Mouse (Mus musculus) lung, embryonic 16.5 days (tissue): ENCODE data around the gene Cpn1. TPM values are rescaled to one million over a fixed set of nuclear protein-coding genes. Genes with fewer than 3 reads are reported as not detected.

Experiments
- ATAC-seq: fragments of 200-750 bp; cut with Nextera tagmentation; 2 replicates; pipeline ENCODE4 v1.8.0; 2017; ENCODE audit warnings: low read depth, mild to moderate bottlenecking, moderate library complexity
- H3K27ac ChIP-seq: fragments of 300-500 bp; sonication (generic); 2 replicates; pipeline ENCODE4 v1.5.1; 2014; ENCODE audit warnings: mild to moderate bottlenecking, control low read depth, low read length
- H3K27me3 ChIP-seq: fragments of 300-500 bp; sonication (generic); 2 replicates; pipeline ENCODE4 v1.6.1; 2014; ENCODE audit warnings: low read depth, low read length, mixed read lengths; ENCODE audit not compliant: control insufficient read depth, insufficient read depth
- H3K36me3 ChIP-seq: fragments of 300-500 bp; sonication (generic); 2 replicates; pipeline ENCODE4 v1.6.1; 2014; ENCODE audit warnings: low read length; ENCODE audit not compliant: control insufficient read depth, insufficient read depth
- H3K4me1 ChIP-seq: fragments of 300-500 bp; sonication (generic); replicated peaks from 2 replicates; pipeline ENCODE4 v1.6.1; 2014; ENCODE audit warnings: low read length, mixed read lengths; ENCODE audit not compliant: control insufficient read depth, insufficient read depth
- H3K4me2 ChIP-seq: fragments of 300-500 bp; sonication (generic); 2 replicates; pipeline ENCODE4 v1.6.1; 2014; ENCODE audit warnings: low read depth, low read length, control low read depth
- H3K4me3 ChIP-seq: fragments of 300-500 bp; sonication (generic); 2 replicates; pipeline ENCODE4 v1.5.1; 2014; ENCODE audit warnings: mild to moderate bottlenecking, low read length, control low read depth
- H3K9ac ChIP-seq: fragments of 300-500 bp; sonication (generic); 2 replicates; pipeline ENCODE4 v1.6.1; 2014; ENCODE audit warnings: low read length, control low read depth
- H3K9me3 ChIP-seq: fragments of 300-500 bp; sonication (generic); 2 replicates; pipeline ENCODE4 v1.6.1; 2016; ENCODE audit warnings: low read length; ENCODE audit not compliant: control insufficient read depth
- WGBS: fragments of 180-500 bp; shearing (Covaris S2); extraction: QIAGEN DNeasy Blood & Tissue Kit; methylation state at CpG from one replicate; pipeline ENCODE4 v1.1.7; 2014; 5-methylcytosine and 5-hydroxymethylcytosine counted together
- polyA plus RNA-seq: library from polyadenylated mRNA; unstranded; fragments of >200 nt; fragmentation: Nextera tagmentation; extraction: Ambion mirVana; gene quantifications from 2 replicates; pipeline ENCODE4 v1.2.1, GENCODE M21; 2015

Cpn1 gene
- polyA plus RNA-seq, 1 experiment from 2014 or later, result 4.9 TPM

GRCm38 (mm10) chr19:44019739-44020138 is 33.4 kb upstream of the Cpn1 start:
- H3K9ac ChIP-seq, result no peak overlapping the region
- ATAC-seq, result no peak
- no peaks in the 10 kb centered on the region for H3K36me3 ChIP-seq
- H3K9me3 ChIP-seq, result no peaks in the 10 kb centered on the region
- no peak overlapping the region for H3K4me3 ChIP-seq
- H3K4me2 ChIP-seq, result no peak overlapping the region
- WGBS, result 55% methylated on average over 7 of the region's 7 CpGs
- H3K27ac ChIP-seq, result no peak overlapping the region
- no peaks in the 10 kb centered on the region for H3K27me3 ChIP-seq
- H3K4me1 ChIP-seq, result no peaks in the 10 kb centered on the region; the same call in 1 of the 2 replicates

DNA sequence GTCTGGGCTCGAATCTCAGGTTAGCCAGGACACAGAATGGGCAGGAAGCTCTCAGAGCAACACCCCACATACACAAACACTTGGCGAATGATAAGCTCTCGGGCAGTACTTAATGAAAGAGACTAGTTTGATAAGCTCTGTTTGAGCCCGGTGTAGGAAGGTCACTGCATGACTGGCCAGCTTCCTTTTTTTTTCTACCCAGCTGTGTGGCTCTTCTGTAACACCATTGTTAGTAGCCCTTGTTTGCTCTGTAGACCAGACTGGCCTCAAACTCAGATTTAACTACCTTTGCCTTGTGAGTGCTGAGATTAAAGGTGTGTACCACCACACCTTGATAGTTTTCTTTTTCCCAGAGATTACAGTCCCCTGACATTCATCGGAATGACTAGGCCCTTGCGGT is 27.5 kb upstream of the Cpn1 start:
- Histone ChIP-seq H3K4me3 (no peak overlapping the region), H3K9me3 (no peaks in the 10 kb centered on the region), H3K9ac (no peak overlapping the region), H3K27me3 (no peaks in the 10 kb centered on the region), H3K4me1 (peaks cover 3% of the 10 kb centered on the region), H3K4me2 (no peak overlapping the region), H3K27ac (no peak overlapping the region), H3K36me3 (no peaks in the 10 kb centered on the region)
- ATAC-seq, result no peak
- 39% methylated on average over 6 of the region's 6 CpGs for WGBS

DNA sequence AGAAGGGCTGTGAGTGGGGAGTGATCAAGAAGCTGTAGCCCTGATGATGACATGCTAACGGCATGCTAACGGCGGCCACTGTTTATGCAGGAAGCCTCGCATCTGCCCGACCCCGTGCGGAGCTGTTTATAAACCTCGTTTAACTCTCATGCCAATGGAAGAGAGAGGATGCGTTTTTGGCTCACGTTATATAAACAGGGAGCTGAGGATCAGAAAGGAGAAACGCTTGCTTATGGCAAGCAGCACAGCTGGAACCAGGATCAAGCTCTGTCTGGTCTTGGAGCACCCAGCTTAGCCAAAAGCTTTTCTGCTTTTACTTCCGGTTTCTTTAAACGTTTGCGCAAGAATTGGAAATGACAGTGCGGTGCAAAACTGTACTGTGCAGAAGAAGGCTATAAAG is 22.4 kb upstream of the Cpn1 start:
- H3K9me3 ChIP-seq, result no peaks in the 10 kb centered on the region
- H3K27ac ChIP-seq, result peak overlapping the region; percentile 73; the same call in 1 of the 2 replicates
- 33% methylated on average over 15 of the region's 15 CpGs for WGBS

DNA sequence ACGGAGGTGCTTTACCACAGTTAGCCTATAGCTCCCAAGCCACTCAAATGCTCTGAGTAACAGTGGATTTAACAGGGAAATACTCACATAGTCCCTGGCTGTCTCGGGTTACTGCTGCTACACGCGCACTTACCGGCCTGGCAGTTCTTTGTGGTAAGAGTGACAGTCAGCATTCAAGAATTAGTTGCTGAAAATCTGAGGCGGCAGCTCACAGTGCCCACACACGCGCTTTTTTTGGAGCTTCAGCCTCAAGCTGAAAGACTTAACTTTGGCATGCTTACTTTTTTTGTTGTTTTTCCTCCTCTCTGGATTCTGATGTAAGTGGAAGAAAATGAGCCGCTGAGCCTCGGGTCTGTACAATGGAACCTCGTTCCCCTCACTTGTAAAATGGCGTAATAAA is 20.8 kb upstream of the Cpn1 start:
- H3K27ac ChIP-seq, result peak overlapping the region; percentile 13; the same call in 1 of the 2 replicates
- no peak overlapping the region for H3K4me3 ChIP-seq

More for the DNA sequence above, 22.4 kb upstream of the Cpn1 start:
- Histone ChIP-seq H3K4me3 (no peak overlapping the region), H3K4me2 (peak overlapping the region; percentile 8; the same call in 1 of the 2 replicates), H3K27me3 (no peaks in the 10 kb centered on the region), H3K36me3 (no peaks in the 10 kb centered on the region), H3K4me1 (peaks cover 6% of the 10 kb centered on the region; the same call in 1 of the 2 replicates), H3K9ac (no peak overlapping the region)
- peak; percentile 94 for ATAC-seq

DNA sequence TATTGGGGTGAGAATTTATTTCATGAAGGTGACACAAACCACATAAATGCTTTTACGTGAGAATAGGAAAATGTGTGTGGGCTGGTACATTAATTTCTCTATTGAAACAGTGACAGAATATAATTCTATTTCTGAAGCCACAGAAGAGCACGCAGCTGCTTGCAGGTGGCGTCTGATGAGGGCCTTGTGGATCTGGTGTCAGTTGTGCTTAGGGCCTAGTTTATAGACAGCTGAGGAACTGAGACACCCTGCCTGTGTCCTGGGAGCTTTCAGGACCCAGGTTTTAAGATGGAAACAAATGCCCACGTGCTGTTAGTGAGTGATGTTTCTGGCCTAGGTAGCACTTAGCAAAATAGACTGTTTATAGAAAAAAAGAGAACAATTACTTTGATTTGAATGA is 18.7 kb upstream of the Cpn1 start:
- WGBS, result 50% methylated on average over 4 of the region's 4 CpGs

More for the DNA sequence above, 20.8 kb upstream of the Cpn1 start:
- no peak overlapping the region for H3K4me2 ChIP-seq
- peaks cover 6% of the 10 kb centered on the region; the same call in 1 of the 2 replicates for H3K4me1 ChIP-seq
- H3K9ac ChIP-seq, result no peak overlapping the region
- 56% methylated on average over 12 of the region's 12 CpGs for WGBS
- ATAC-seq, result no peak
- no peaks in the 10 kb centered on the region for H3K9me3 ChIP-seq
- no peaks in the 10 kb centered on the region for H3K36me3 ChIP-seq
- H3K27me3 ChIP-seq, result no peaks in the 10 kb centered on the region

GRCm38 (mm10) chr19:44004261-44004660 is 17.9 kb upstream of the Cpn1 start:
- no peak for ATAC-seq
- H3K27me3 ChIP-seq, result no peaks in the 10 kb centered on the region
- 95% methylated on average over 2 of the region's 2 CpGs for WGBS

More for the DNA sequence above, 18.7 kb upstream of the Cpn1 start:
- Histone ChIP-seq H3K9me3 (no peaks in the 10 kb centered on the region), H3K4me3 (no peak overlapping the region), H3K36me3 (no peaks in the 10 kb centered on the region), H3K4me1 (peaks cover 6% of the 10 kb centered on the region; the same call in 1 of the 2 replicates), H3K4me2 (no peak overlapping the region), H3K27ac (no peak overlapping the region), H3K27me3 (no peaks in the 10 kb centered on the region), H3K9ac (no peak overlapping the region)
- no peak for ATAC-seq

DNA sequence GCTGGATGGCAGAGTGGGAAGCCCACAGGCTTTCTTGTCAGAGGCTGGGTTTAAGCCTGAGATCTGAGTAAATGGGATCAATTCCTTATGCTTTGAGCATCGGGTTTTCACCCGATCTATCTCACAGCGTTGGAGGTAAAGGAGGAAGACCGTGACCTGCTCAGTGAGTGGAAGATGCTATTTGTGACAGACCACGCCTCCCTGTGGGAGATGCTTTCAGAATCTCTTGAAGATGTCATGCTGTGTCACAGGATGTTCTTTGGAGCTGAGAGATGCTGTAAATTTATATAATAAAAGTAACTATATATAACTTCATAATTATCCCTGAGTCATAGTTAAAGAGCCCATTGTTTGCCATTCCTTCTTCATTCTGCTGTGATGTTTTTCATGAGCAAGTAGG is 14.4 kb upstream of the Cpn1 start:
- Histone ChIP-seq H3K4me2 (no peak overlapping the region), H3K36me3 (no peaks in the 10 kb centered on the region), H3K4me1 (no peaks in the 10 kb centered on the region), H3K27me3 (no peaks in the 10 kb centered on the region), H3K27ac (no peak overlapping the region), H3K4me3 (no peak overlapping the region), H3K9ac (no peak overlapping the region), H3K9me3 (no peaks in the 10 kb centered on the region)
- ATAC-seq, result no peak
- 70% methylated on average over 5 of the region's 5 CpGs for WGBS

More at GRCm38 (mm10) chr19:44004261-44004660, 17.9 kb upstream of the Cpn1 start:
- no peaks in the 10 kb centered on the region for H3K9me3 ChIP-seq
- H3K9ac ChIP-seq, result no peak overlapping the region
- no peak overlapping the region for H3K4me3 ChIP-seq
- no peaks in the 10 kb centered on the region for H3K36me3 ChIP-seq
- H3K4me1 ChIP-seq, result peaks cover 5% of the 10 kb centered on the region; the same call in 1 of the 2 replicates
- no peak overlapping the region for H3K27ac ChIP-seq
- H3K4me2 ChIP-seq, result no peak overlapping the region

DNA sequence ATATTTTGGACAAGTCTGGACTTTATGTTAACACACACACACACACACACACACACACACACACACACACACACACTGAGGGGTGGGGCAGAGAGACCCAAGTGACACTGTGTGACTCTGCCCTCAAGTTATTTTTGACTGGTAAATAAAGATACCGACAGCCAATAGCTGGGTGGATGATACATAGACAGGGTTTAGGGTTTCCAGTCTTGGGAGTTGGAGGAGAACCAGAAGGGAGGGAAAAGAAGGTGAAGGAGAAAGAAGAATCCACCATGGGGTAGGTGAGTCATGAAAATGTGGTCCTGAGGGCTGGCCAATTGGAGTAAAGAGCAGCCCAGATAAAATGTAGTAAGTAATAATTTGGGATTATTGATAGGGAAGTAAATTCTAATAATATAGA is 13.7 kb upstream of the Cpn1 start:
- no peaks in the 10 kb centered on the region for H3K4me1 ChIP-seq
- WGBS, result 67% methylated on average over 1 of the region's 1 CpGs
- no peak overlapping the region for H3K9ac ChIP-seq
- no peaks in the 10 kb centered on the region for H3K36me3 ChIP-seq
- no peak overlapping the region for H3K4me3 ChIP-seq
- no peaks in the 10 kb centered on the region for H3K9me3 ChIP-seq
- H3K4me2 ChIP-seq, result no peak overlapping the region
- no peak overlapping the region for H3K27ac ChIP-seq
- no peak for ATAC-seq
- H3K27me3 ChIP-seq, result no peaks in the 10 kb centered on the region

DNA sequence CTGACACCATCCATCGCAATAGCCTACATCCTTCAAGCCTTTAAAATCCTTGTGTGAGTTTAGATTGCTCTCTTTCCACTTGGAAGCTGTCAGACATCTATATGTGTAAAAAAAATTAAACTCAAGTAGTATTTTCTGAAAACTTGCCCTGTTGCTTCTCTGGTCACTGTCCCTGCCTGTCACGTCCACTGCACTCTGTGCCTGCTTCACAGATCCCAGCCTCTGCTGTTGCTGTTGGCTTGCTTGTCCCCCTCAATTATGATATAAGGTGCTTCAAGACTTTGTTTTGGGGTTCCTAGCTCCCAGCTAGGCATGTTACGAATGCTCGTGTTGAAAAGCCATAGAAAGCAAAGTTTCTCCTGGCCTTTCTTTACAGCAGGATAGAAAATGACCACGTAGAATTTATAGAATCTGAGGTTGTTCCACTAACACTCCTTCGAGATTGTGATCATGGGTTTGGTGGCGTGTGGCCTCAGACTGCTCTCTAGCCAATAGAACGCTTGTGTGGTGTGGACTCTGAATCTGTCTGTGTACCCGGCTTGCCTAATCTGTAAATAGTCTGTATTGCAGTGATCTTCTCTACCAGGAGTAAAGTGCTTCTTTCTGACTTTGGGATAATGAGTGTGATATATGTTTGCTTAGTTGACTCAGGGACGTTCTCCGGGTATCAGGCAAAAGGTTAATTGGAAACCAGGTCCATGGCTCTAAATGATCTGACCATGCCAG is 12.6 kb upstream of the Cpn1 start:
- Histone ChIP-seq H3K4me3 (no peak overlapping the region), H3K9me3 (no peaks in the 10 kb centered on the region), H3K4me1 (no peaks in the 10 kb centered on the region), H3K4me2 (no peak overlapping the region), H3K9ac (no peak overlapping the region), H3K27me3 (no peaks in the 10 kb centered on the region), H3K36me3 (no peaks in the 10 kb centered on the region), H3K27ac (no peak overlapping the region)
- no peak for ATAC-seq
- 82% methylated on average over 11 of the region's 11 CpGs for WGBS
